Mouse (Mus musculus) heart, adult 9 months (tissue): ENCODE data around the gene Pdgfra.

Source experiments
- DNase-seq, 2 experiments: peaks; one replicate each; pipeline ENCODE4 v3.0.0; 2022; ENCODE audit warnings: low spot score in 2 of 2

Gene Pdgfra

GRCm38 (mm10) chr5:75155741-75156553 lies 3.9 kb downstream of the Pdgfra start:
- DNase-seq, result peak; percentile 85 to 86

DNA sequence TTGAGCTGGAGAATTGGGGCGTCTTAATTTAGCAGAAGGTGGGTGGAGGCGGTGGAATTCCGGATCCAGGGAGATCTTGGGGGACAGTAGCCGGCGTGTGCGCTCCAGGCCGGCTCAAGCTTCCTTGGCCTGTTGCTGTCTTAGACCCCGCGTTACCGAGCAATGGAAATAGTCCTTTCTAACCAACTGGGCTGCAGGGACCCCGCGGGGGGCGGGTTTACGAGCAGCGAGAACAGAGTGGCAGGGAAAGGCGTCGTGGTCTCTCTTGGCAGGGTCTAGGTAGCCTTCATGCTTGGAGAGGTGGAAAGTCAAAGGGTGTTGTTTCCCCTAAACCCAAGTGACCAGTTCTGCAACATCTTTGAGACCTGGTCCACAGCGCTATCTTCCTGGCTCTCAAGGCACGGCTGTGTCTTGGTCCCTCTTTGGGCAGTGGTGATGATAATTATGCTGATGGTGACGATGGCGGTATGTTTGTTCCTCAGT lies 4.5 kb downstream of the Pdgfra start:
- DNase-seq, result no peak

GRCm38 (mm10) chr5:75157038-75157437 lies 4.9 kb downstream of the Pdgfra start:
- peak in 1 of 2 experiments; percentile 74 for DNase-seq

GRCm38 (mm10) chr5:75160530-75161170 lies 8.6 kb downstream of the Pdgfra start:
- DNase-seq, result no peak

- DNase-seq, result no peak
Measured at GRCm38 (mm10) chr5:75161586-75161985, 9.5 kb downstream of the Pdgfra start.

DNA sequence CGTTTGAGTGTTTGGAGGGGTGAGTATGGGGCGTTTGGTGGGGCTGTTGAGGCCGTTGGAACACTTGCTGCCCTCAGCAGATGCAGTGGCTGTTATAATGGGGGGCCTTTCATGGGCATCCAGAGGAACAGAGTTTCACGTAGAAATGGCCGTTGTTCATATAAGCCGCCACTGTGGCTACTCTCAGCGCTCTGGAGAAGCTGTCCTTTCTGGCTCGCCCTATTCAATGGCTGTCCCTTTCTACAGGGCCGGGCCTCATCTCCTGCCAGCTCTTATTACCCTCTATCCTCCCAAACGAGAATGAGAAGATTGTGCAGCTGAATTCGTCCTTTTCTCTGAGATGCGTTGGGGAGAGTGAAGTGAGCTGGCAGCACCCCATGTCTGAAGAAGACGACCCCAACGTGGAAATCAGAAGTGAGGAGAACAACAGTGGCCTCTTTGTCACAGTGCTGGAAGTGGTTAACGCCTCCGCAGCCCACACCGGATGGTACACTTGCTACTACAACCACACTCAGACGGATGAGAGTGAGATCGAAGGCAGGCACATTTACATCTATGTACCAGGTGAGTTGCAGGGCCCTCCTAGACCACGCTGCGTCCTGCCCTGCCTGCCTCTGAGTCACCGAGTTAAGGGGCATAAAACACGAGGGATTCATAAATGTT lies 11.3 kb downstream of the Pdgfra start:
- DNase-seq, result no peak

DNA sequence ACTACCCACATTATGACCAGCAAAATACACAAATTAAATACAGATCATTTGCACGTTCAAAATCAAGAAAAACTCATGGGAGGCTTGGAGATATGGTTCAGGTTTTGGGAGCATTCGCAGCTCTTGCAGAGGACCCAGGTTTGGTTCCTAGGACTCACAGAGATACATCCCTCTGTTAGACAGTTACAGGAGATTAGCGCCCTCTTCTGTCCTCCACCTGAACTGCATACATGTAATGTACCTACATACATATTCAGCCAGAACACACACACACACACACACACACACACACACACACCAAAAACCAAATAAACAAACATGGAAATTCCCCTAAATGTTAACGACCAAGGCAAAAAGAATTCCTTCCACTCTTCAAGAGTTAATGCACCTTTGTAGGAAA lies 12.6 kb downstream of the Pdgfra start:
- DNase-seq, result no peak

DNA sequence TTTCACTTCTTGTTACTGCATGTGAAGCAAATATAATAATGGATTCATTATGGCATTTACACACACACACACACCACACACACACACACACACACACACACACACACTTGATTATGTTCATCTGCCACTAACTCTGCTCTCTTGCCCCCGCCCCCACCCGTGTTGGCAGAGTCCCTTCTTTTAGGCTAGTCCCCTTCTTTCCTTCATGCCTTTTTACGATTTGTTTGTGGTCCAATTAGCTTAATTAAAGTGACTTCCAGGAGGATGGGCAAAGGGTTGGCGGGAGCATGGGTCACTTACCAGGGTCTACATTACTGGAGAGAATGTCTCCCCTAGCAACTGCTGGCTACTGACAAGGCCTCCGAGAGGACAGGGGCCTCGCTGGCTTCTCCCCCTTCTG lies 17.7 kb downstream of the Pdgfra start:
- no peak for DNase-seq

GRCm38 (mm10) chr5:75171859-75172258 lies 19.8 kb downstream of the Pdgfra start:
- DNase-seq, result no peak

DNA sequence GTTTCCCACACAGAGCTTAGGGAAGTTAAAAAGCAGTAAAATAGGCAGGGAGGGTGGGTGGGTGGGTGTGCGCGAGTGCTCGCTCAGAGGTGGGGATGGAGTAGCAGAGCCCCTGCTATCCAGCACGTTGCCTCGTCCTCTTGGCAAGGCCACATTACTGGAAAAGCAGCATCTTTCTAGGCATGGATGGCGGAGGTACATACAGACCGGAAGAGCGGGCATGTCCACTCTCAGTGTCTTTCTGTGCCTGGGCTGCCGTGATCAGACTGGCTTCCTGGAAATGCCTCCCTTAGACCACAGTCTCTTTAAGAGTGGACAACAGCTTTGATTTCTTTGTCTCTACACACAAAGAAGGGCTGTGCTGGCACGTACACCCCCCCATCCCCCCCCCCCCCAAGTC lies 27.2 kb downstream of the Pdgfra start:
- no peak for DNase-seq

- DNase-seq, result no peak
Measured at GRCm38 (mm10) chr5:75179726-75180290, 27.7 kb downstream of the Pdgfra start.

DNA sequence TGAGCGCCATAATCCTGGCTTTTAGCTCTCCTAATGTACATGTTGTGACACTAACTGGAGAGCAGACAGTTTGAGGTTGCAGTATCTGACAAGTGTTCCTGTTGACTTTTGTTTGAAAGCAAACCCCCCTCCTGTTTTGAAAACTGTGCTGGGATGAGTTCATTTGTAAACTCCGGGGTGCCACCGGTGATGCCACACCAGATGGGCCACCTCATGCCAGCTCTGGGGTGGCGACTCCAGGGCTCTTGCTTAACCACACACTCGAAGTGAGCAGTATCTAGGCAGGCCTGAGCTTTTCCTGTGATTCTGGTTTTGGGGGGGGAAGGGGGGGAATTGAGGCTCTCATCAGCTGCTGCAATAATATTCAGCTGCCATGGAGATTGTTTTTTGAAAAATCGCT lies 31.6 kb downstream of the Pdgfra start:
- DNase-seq, result no peak

DNA sequence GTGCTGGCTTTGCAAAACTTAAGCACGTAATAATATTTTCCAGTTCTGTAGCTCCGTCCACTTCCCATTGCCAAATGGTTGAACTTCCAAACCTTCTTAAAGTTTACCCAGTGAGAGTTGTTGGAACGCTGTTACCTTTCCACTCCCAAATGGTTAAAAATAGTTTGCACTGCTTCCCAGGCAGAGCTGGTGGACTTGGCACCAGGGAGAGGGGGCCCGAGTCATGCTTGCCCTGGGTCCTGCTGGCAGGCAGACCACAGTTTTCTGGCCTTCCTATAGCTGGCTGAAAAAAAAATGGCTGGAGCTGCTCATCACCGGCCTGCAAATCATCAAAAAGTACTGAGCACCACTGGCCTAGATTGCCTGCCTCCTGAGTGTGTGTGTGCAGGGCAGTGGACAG lies 32.0 kb downstream of the Pdgfra start:
- peak in 1 of 2 experiments; percentile 11 for DNase-seq

GRCm38 (mm10) chr5:75184693-75185235 lies 32.7 kb downstream of the Pdgfra start:
- no peak for DNase-seq

DNA sequence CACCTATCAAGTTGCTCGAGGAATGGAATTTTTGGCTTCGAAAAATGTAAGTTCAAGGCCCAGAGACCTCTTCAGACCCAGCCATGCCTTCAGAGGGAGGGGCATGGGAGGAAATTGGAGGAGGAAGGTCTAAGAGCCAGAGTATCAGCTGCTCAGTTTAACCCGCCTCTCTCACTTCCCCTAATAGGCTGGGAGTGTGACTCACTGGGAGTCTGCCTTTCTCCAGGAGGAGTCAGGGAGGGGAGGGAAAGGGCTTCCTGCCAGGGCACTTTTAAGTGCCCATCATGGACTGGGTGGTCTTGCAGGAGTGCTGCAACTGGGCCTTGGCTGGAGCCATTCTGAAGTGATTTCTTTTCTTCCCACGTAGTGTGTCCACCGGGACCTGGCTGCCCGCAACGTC lies 33.5 kb downstream of the Pdgfra start:
- DNase-seq, result peak in 1 of 2 experiments; percentile 8

DNA sequence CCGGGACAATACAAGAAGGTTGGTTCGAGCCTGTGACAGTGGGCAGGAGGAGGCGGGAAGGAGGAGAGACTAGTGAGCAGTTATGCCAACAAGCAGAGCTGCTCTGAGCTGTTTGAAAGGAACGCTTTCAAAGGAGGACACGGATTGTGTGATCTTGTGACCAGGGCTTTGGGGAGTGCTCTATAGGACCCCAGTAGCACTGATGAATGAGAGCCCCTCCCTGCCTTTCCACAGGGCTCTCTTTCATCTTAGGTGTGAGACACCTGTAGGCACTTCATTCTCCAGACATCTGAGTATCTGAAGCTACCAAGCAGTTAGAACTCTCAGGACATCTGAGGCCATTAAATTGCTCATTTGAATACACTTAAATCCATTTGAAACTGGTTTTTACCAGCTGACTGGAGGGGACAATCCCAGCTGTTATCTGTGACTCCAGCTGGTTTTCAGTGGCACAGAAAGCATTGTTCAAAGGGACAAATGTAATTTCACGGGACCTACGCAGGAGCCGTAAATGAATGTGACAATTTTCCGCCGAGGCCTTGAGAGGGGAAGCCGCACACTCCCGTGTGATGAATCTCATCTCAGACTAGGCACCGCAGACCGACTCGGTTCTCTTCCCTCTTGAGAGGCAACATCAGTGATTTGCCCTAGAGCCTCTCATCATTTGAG lies 37.4 kb downstream of the Pdgfra start:
- DNase-seq, result no peak

GRCm38 (mm10) chr5:75193107-75193506 lies 41.0 kb downstream of the Pdgfra start:
- DNase-seq, result no peak

DNA sequence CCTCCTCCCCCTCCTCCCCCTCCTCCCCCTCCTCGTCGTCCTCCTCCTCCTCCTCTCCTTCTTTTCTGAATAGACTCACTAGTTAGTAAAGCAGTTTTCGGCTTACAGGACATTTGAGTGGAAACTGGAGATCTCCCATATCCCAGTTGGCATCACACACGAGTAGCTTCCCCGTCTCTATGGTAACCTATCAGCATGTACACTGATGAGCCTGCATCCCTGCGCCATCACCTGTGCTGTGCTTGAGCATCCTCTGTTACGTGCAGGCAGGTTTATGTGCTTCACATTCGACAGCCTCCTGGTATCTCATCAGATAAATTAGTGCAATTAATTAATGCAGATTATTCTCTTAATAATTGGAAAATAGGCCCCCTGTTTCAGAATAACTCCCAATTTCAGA lies 46.3 kb downstream of the Pdgfra start:
- no peak for DNase-seq

DNA sequence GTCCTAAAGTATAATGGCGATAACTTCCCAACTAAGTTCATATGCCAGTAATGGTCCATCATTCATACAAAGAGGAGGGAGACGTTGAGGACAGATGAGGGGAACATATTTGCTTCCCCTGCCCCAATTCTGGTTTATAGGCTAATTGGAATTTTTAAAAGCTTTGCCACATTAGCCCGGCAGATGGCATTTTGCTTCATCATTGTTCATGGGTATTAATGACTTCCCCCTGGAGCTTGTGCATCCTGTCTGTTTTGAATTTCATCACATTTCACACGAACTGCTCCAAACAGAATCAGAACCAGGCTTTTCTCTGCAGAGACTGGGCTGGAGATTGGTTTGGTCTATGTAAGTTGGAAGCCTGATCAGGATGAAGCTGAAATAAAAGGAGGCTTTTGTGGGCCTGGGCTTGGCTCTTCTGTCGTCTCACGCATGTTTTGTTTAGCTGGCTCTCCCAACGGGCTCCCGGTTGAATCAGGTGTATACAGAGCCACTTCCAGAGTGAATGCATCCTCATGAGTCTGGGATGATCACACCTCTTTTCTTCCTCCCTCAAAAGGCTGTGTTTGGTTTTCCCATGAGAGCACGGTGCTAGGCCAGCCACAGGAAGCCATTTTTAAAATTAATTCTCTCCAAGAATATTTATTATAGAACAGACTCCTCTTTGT lies 47.7 kb downstream of the Pdgfra start:
- DNase-seq, result no peak

GRCm38 (mm10) chr5:75200366-75200724 lies 48.3 kb downstream of the Pdgfra start:
- no peak for DNase-seq

GRCm38 (mm10) chr5:75207905-75208304 lies 55.8 kb downstream of the Pdgfra start:
- DNase-seq, result no peak
